Mouse (Mus musculus): ENCODE results near the gene Gm49630. TPM values are rescaled to one million over a fixed set of nuclear protein-coding genes. Genes with fewer than 3 reads are reported as not detected.
"Not testable (repeated sequence)": the region's sequence is repeated elsewhere in the genome, so short reads cannot be mapped to it uniquely, and the experiment has no call there.

The Gm49630 gene
- polyA plus RNA-seq, 1 experiment from 2014 or later: not detected

GRCm38 (mm10) chr17:7388341-7388957 is 16.7 kb upstream of the Gm49630 start:
- not testable (repeated sequence) for ATAC-seq; H3K4me3 ChIP-seq (replicated peaks); H3K4me1 ChIP-seq (replicated peaks); H3K27ac ChIP-seq; H3K27me3 ChIP-seq (replicated peaks); H3K36me3 ChIP-seq; H3K9me3 ChIP-seq; H3K9ac ChIP-seq; H3K4me2 ChIP-seq (replicated peaks)
- whole genome bisulfite sequencing: no CpG with 5 or more reads among the region's 2 CpGs

- H3K4me1 ChIP-seq (replicated peaks); H3K36me3 ChIP-seq; H3K4me2 ChIP-seq (replicated peaks); H3K4me3 ChIP-seq (replicated peaks); ATAC-seq; H3K9ac ChIP-seq; H3K27ac ChIP-seq; H3K27me3 ChIP-seq (replicated peaks); H3K9me3 ChIP-seq: not testable (repeated sequence)
- WGBS: 71% methylated on average over 8 of the region's 8 CpGs
Observed at GRCm38 (mm10) chr17:7386016-7386415, 14.2 kb upstream of the Gm49630 start.

GRCm38 (mm10) chr17:7385364-7385763 is 13.6 kb upstream of the Gm49630 start, which contains the start of gene Unc93a2:
Unc93a2 (minus strand) TSS chr17:7385464.
- H3K36me3 ChIP-seq; H3K27me3 ChIP-seq (replicated peaks); ATAC-seq; H3K4me1 ChIP-seq (replicated peaks); H3K4me2 ChIP-seq (replicated peaks); H3K9me3 ChIP-seq; H3K4me3 ChIP-seq (replicated peaks); H3K9ac ChIP-seq; H3K27ac ChIP-seq: not testable (repeated sequence)
- WGBS: 70% methylated on average over 3 of the region's 3 CpGs

DNA sequence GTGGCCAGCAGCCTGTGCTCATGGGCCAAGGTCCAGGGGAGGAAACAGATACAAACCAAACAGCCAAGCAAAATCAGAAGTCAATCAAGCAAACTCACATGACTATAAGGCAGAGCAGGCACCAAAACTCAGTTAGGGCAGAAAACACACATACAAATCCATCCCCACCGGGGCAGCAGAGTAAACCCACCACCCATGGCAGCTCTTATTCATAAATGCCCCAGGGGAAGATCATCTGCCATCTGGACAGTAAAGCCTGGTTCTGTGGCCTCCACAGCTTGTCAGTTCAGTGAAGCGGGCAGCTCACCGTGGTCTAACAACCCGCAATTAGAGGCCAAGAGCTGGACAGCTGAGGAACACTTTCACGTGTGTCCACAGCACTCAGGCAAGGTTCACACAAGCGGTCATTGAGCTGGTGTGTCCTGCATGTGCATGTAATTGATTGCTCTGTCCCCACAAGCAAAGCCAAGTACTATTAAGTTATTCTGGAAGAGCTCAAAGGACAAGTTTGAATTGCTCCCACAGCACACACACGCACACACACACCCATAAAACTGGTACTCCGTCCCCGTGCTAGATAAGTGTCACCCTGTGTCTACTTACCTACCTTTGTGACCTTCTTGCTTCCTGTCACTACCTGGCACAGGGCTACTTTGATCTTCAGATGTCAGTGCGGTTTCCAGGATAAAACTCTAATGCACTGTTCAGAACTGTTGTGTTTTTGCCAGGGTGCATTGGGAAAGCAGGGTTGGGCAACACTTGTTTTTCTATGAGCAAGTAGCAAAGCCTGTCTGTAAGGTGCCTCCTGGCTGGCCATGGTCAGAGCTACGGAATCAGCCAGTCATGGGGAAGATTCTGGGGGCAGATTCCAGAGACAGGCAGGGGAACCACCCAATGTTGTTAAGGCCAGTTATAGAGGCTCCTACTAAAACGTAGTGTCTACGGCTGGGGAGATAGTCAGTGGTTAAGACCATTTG is 11.7 kb upstream of the Gm49630 start:
- not testable (repeated sequence) for H3K9ac ChIP-seq; H3K36me3 ChIP-seq; H3K4me3 ChIP-seq (replicated peaks); H3K4me1 ChIP-seq (replicated peaks); H3K9me3 ChIP-seq; H3K27ac ChIP-seq; H3K4me2 ChIP-seq (replicated peaks); H3K27me3 ChIP-seq (replicated peaks)
- WGBS: 65% methylated on average over 12 of the region's 13 CpGs
- ATAC-seq: peak; percentile 82

- not testable (repeated sequence) for ATAC-seq; H3K4me2 ChIP-seq (replicated peaks); H3K27ac ChIP-seq; H3K36me3 ChIP-seq; H3K9ac ChIP-seq; H3K27me3 ChIP-seq (replicated peaks); H3K4me1 ChIP-seq (replicated peaks); H3K4me3 ChIP-seq (replicated peaks); H3K9me3 ChIP-seq
- WGBS: 89% methylated on average over 1 of the region's 3 CpGs
Observed at GRCm38 (mm10) chr17:7382711-7383110, 10.9 kb upstream of the Gm49630 start.

DNA sequence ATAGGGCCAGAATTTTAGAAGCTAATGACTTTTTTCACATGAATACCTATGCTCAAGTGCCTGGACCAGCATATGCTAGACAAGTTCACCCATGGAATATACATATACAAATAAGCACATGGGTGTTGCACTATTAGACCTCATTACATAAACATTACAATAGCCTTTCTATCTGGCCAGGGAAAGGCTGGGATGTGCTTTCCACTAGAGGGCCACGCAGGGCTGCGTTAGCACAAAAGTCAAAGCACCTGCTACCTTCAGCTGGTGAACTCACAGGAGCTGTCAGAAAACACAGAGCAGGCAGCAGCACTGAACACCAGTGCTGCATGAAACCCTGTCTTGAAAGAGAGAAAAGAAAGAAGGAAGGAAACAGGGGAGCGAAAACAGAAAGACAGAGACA is 6.1 kb upstream of the Gm49630 start:
- H3K27ac ChIP-seq; H3K4me3 ChIP-seq (replicated peaks); H3K4me1 ChIP-seq (replicated peaks); H3K27me3 ChIP-seq (replicated peaks); H3K4me2 ChIP-seq (replicated peaks); ATAC-seq; H3K9me3 ChIP-seq; H3K36me3 ChIP-seq; H3K9ac ChIP-seq: not testable (repeated sequence)
- WGBS: 16% methylated on average over 2 of the region's 3 CpGs

- not testable (repeated sequence) for H3K4me1 ChIP-seq (replicated peaks); H3K27me3 ChIP-seq (replicated peaks); H3K9me3 ChIP-seq; H3K4me2 ChIP-seq (replicated peaks); H3K4me3 ChIP-seq (replicated peaks); H3K9ac ChIP-seq; H3K36me3 ChIP-seq; H3K27ac ChIP-seq
- ATAC-seq: peak; percentile 66
- 100% methylated on average over 1 of the region's 3 CpGs for WGBS
Observed at GRCm38 (mm10) chr17:7376951-7377700, 5.3 kb upstream of the Gm49630 start.

DNA sequence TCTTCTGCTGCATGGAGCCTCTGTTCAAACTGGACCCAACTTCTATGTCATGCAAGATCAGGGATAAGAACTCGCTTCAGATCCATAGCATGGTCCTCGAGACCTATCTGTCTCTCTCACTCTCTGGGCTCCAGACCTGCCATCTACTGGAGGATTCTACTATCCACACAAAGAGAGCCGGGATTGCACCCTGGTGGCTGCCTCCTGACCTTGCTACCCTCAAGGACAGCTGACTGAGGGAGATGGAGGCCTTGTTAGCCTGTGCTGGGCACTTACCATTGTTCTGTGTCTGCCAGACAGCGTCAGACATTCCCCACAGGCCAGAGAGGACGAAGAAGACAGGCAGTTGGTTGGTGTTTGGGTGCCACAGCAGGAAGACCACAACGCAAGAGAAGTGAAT is 2.4 kb downstream of the Gm49630 start:
- H3K4me1 ChIP-seq (replicated peaks); H3K4me2 ChIP-seq (replicated peaks); H3K27ac ChIP-seq; ATAC-seq; H3K27me3 ChIP-seq (replicated peaks); H3K4me3 ChIP-seq (replicated peaks); H3K9me3 ChIP-seq; H3K36me3 ChIP-seq; H3K9ac ChIP-seq: not testable (repeated sequence)
- 64% methylated on average over 6 of the region's 6 CpGs for WGBS

GRCm38 (mm10) chr17:7366676-7367374 is 5.0 kb downstream of the Gm49630 start:
- not testable (repeated sequence) for H3K36me3 ChIP-seq; H3K4me3 ChIP-seq (replicated peaks); H3K4me2 ChIP-seq (replicated peaks); H3K27me3 ChIP-seq (replicated peaks); H3K9ac ChIP-seq; ATAC-seq; H3K27ac ChIP-seq; H3K4me1 ChIP-seq (replicated peaks); H3K9me3 ChIP-seq
- WGBS: 50% methylated on average over 5 of the region's 7 CpGs

GRCm38 (mm10) chr17:7366265-7366664 is 5.5 kb downstream of the Gm49630 start:
- WGBS: 0% methylated on average over 1 of the region's 1 CpGs
- H3K9ac ChIP-seq; H3K4me1 ChIP-seq (replicated peaks); H3K27me3 ChIP-seq (replicated peaks); H3K4me3 ChIP-seq (replicated peaks); H3K27ac ChIP-seq; H3K4me2 ChIP-seq (replicated peaks); H3K36me3 ChIP-seq; ATAC-seq; H3K9me3 ChIP-seq: not testable (repeated sequence)

DNA sequence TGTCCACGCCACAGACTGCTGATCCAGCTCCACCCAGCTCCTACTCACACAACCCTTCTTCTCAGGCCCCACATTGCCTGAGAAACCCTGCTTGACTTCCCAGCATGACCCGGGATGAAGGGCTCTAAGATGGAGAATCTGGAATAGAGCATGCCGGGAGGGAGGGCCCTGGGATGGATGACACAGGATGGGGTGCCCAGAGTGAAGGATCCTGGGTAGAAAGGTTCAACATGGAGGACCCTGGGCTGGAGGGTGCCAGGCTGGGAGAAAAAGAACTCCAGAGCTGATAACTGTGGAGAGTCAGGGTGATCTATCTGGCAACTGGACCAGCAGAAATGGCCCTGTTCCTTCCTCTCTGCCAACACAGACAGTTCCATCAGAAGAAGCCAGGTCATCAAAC is 6.2 kb downstream of the Gm49630 start:
- not testable (repeated sequence) for ATAC-seq; H3K4me1 ChIP-seq (replicated peaks); H3K4me2 ChIP-seq (replicated peaks); H3K9me3 ChIP-seq; H3K4me3 ChIP-seq (replicated peaks); H3K27ac ChIP-seq; H3K36me3 ChIP-seq; H3K27me3 ChIP-seq (replicated peaks); H3K9ac ChIP-seq
- no CpG with 5 or more reads among the region's 3 CpGs for WGBS

Measured in intestine, embryonic 15.5 days (tissue).